Mouse (Mus musculus) megakaryocyte-erythroid progenitor cell, adult 5 weeks (primary cell): Measurements from ENCODE around the gene Ndufb4. TPM values are rescaled to one million over a fixed set of nuclear protein-coding genes. Genes with fewer than 3 reads are reported as not detected.

ENCODE experiments used
- polyA plus RNA-seq: library from polyadenylated mRNA; stranded (reverse); fragments of >175 nt; gene quantifications from 2 replicates; pipeline ENCODE4 v1.2.3, GENCODE M21; 2012

Gene Ndufb4
- 23.6 and 27.2 TPM in 2 replicates for polyA plus RNA-seq

GRCm38 (mm10) chr16:37653731-37654657 is at the start of gene Ndufb4:
Gene Ndufb4 (minus strand): TSS chr16:37654453.

Other genes with a start within 250 kb of the Ndufb4 start
- 1.8 and 2.1 TPM in 2 replicates for gene Gtf2e1, start 114.7 kb downstream of the Ndufb4 start, polyA plus RNA-seq
- gene Rabl3, start 114.6 kb downstream of the Ndufb4 start, polyA plus RNA-seq = 0.29 and 0.77 TPM in 2 replicates
- gene Hgd, start 74.3 kb downstream of the Ndufb4 start, polyA plus RNA-seq = not detected in 2 replicates
- 0.03 and 0.09 TPM in 2 replicates for gene Fstl1, start 122.4 kb upstream of the Ndufb4 start, polyA plus RNA-seq
- gene Gm36028, start 206.7 kb upstream of the Ndufb4 start, polyA plus RNA-seq = not detected in 2 replicates
- gene Lrrc58, start 213.9 kb upstream of the Ndufb4 start, polyA plus RNA-seq = 4.1 and 4.3 TPM in 2 replicates